Mouse (Mus musculus) left cerebral cortex, adult 18-20 months (tissue): ENCODE measurements around the gene Adprhl2. TPM values are rescaled to one million over a fixed set of nuclear protein-coding genes. Genes with fewer than 3 reads are reported as not detected.
A peak's percentile ranks its signal among the peaks of the same experiment; 100 is the strongest.

ENCODE experiments used
- DNase-seq, 2 experiments: peaks; one replicate each; pipeline ENCODE4 v3.0.0; 2021 to 2022; ENCODE audit warnings: low spot score in 2 of 2, mixed read lengths in 1 of 2
- long read RNA-seq, 2 experiments: library from polyadenylated mRNA; stranded (forward); transcript quantifications; one replicate each; pipeline ENCODE4 v2.0.0; 2021
- total RNA-seq, 2 experiments: library from RNA; stranded (reverse); gene quantifications; 2 replicates each; pipeline ENCODE4 v1.2.3; 2021

Gene Adprhl2
- 10 to 100 TPM; 28.6 to 30.9 TPM for total RNA-seq
- long read RNA-seq, experiment 1, transcript Adprhl2-201 (6 exons, 1,672 nt) = major isoform, 35 of 47 reads
- long read RNA-seq, experiment 1, transcript Adprhl2-202 (4 exons, 1,826 nt) = minor isoform, 5 of 47 reads
- long read RNA-seq, experiment 1, partial matches to known transcripts = 3 of 47 reads
- long read RNA-seq, experiment 1, other reads (novel, unspliced or antisense) = 4 of 47 reads
- long read RNA-seq, experiment 2, transcript Adprhl2-201 (6 exons, 1,672 nt) = major isoform, 41 of 49 reads
- long read RNA-seq, experiment 2, partial matches to known transcripts = 1 of 49 reads
- long read RNA-seq, experiment 2, other reads (novel, unspliced or antisense) = 6 of 49 reads

- DNase-seq = peak; percentile 99 to 100
Measured at GRCm38 (mm10) chr4:126321111-126321853, at the start of gene Adprhl2. Gene Adprhl2, minus strand, starts transcription at chr4:126321703.

- no peak for DNase-seq
Measured at GRCm38 (mm10) chr4:126360069-126360468, 38.6 kb upstream of the Adprhl2 start.

DNA sequence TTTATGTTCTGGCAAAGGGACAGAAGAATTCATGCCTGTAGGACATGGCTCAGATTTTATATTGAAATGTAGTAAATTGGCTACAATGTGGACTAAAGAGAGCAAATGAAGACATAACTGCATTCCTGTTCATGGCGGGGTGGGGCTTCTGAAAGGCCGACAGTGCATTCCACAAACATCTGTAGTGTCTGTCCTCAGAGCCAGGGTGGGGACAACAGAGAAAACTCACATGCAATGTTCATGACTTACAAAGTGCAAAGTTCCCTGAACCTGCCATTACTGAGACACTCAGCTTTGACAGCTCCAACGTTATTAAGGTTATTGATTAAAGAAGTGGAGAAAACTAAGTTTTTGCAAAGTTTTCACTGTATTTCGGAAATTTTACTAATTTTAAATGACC, 21.9 kb upstream of the Adprhl2 start:
- no peak for DNase-seq

DNA sequence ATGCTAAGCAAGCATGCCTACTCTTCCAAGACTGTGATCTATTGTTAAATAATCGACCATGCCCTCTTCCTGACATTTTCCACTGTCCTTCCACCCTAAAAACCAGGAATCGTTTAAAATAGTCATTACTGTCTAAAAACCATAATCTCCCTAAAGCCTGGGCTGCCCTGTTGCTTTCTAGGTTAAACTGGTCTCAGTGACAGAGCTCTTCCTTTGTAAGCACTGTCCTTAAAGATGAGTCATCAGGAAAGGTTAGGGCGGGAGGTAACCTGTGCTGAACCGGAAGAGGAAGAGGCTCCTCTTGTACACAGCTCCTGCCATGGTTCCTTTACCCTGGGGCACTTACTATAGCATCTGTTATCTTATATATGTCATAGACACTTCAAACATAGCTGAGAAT, 18.0 kb upstream of the Adprhl2 start:
- DNase-seq = no peak

- DNase-seq = no peak
Measured at GRCm38 (mm10) chr4:126332358-126332757, 10.9 kb upstream of the Adprhl2 start.

GRCm38 (mm10) chr4:126331751-126332150, 10.2 kb upstream of the Adprhl2 start:
- no peak for DNase-seq

DNA sequence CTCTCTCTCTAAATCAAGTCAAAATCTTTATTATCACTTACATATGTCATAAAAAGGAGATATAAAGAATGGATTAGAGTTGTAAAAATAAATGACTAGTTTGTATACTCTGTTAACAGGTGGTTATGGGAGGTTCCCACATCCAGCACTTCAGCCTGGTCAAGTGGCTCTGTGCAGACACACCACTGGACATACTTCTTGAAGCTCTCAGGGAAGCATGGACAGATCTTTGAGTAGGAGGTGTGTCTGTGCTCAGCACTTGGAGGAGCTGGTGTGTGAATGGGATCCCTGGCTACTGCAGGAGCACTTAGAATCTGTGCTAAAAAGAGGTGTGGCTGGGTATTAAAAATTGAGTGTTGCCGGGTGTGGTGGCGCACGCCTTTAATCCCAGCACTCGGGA, 8.8 kb upstream of the Adprhl2 start:
- no peak for DNase-seq

DNA sequence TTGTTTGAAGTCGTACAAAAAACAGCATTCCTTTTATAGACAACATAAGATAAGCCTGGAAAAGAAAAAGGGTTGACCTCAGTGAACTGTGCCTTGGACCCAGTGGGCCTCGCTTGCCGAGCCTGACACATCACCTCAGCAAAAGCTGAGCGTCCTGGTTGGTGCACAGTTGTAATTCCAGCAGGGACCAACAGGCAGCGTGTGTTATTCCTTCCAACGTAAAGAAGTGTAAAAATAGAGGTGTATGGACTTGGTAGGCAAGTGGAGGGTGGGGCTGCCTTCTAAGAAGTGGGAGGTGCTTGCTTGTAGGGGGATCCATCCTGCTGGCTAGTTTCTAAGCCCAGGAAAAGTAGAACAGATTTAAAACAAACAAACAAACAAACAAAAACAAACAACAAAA, 4.5 kb upstream of the Adprhl2 start:
- DNase-seq = no peak

- DNase-seq = no peak
Measured at GRCm38 (mm10) chr4:126325281-126325861, 3.9 kb upstream of the Adprhl2 start, which contains the start of gene Tekt2. Gene Tekt2, minus strand, starts transcription at chr4:126325688.

DNA sequence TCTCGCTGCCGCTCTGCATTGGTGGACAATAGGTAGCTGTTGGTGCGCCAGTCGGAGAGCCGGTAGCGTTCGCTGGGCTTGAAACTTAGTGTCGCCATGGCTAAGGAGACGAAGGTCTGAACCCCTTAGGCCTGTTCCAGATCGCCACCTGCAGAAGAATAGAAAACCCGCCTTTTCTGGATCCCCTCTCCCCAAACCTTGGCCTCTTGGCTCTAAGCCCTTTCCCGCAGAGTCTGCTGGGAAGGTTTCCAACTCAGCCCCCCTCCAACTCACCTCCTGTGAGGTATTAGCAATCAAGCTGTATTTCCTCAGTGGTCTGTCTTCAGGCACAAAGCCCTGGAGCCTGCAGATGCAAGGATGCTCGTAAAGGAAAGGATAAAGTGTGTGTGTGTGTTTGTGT, 3.4 kb upstream of the Adprhl2 start:
- no peak for DNase-seq

DNA sequence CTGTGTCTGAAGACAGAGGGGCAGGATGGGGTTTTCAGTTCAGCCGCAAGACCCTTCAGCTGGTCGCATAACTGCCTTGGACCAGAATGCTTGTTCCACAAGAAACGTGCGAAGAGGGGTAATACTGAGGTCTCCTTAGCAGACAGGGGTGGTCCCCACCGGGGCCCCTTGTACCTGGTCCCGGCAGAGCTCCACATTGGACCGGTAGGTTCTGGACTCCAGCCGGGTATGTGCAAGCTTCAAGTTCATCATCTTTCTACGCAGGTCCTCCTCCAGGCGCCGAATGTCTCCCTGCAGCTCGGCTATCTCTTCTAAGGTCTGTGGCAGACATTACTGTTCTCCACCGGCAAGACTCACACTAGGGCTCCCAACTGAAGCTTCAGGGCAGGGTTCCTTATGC, 1.1 kb upstream of the Adprhl2 start:
- DNase-seq = no peak

DNA sequence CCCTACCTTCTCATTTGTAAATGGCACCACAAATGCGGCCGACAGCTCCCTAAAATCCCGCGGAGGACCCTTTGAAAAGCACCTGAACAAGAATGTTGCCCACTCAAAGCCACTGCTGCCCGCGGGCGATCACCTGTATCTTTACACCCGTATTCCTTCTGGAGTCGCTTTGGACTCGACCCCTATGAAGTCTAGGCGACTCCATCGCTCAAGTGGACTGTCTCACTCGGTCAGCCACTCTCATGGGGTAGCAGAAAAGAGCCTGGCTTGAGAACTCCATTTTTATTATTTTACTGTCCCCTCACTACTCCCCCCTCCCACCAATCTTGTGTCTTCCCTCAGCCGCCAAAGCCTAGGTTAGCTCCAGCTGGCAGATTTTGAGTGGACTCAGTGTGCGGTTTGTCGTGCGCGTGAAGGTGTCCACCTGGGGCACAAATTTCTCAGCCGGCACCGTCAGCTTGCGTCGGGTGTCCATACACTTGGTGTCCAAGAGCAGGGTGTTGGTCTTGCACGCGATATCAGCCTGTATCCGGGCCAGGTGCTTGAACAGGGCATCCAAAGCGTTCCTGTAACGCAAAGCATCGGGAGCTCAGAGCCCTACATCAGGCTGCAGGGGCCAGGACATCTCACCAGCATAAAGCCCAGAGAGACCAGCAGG, 480 bp upstream of the Adprhl2 start:
- DNase-seq = no peak

DNA sequence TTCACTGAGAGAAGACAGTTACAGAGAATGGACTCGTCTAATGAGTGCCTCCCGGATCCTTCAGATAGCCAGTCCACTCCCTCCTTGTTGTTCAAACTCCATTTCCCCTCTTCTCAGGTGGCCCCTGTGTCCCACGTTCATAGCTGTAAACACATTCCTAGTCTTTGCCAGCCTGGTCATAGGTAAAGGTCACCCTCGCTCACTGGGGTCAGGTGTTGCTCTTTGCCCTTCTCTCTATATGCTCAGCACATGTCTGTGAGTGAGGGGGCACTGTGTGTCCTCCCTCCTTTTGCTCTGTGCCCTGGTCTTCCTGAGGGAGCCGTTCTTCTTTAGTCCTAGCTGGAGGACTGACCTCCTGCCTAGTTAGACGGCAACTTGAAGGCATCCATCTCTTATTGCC, 1.7 kb downstream of the Adprhl2 start:
- DNase-seq = no peak

GRCm38 (mm10) chr4:126316443-126317040, 5.0 kb downstream of the Adprhl2 start:
- no peak for DNase-seq

GRCm38 (mm10) chr4:126315931-126316330, 5.6 kb downstream of the Adprhl2 start:
- peak in 1 of 2 experiments; percentile 18 for DNase-seq

DNA sequence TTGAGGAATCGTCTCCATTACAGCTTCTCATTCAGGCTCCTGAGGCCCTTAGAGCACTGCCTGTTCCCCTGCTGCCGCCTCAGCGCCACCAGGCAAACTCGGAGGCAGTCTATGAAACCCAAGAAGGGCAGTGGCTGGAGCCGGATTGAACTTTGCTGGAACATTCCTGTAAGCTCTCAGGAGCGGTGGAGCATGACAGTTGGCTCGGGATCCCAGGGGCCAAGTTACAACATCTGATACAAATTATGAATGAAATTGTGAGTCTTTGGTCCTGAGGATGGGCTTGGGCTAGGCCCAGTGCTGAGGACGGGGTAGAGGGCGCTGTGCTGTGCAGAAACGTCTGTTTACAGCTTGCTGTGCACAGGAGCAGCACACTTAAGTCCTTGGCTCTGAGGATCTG, 7.1 kb downstream of the Adprhl2 start:
- no peak for DNase-seq

DNA sequence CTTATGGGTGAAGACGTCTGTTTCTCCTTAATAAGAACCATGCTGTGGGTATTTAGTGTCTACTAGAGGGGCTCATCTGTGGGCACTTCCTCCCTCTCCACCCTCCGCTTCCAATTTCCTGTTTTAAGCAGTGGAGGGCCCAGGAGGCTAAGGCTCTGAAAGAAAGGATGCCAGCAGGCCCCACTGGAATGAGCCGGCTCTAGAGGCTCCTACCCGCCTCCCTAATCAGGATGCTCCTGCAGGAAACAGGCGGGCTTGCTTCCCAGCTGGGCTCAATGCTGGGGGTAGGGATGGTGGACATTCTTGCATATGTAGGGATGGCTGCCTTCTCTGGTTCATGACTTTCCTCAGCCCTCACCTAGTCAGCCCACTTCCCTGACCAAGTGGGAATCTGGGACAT, 8.3 kb downstream of the Adprhl2 start:
- DNase-seq = no peak

GRCm38 (mm10) chr4:126311566-126312200, 9.8 kb downstream of the Adprhl2 start:
- DNase-seq = no peak

- no peak for DNase-seq
Measured at GRCm38 (mm10) chr4:126310344-126310743, 11.2 kb downstream of the Adprhl2 start.

GRCm38 (mm10) chr4:126309922-126310309, 11.6 kb downstream of the Adprhl2 start:
- peak; percentile 83 to 88 for DNase-seq
